Mouse (Mus musculus) forebrain, embryonic 12.5 days (tissue): ENCODE results near the gene Pan3. TPM values are rescaled to one million over a fixed set of nuclear protein-coding genes. Genes with fewer than 3 reads are reported as not detected.

Experiments
- ATAC-seq: fragments of 200-750 bp; cut with Nextera tagmentation; 2 replicates; pipeline ENCODE4 v1.8.0; 2017; ENCODE audit warnings: moderate TSS enrichment; ENCODE audit not compliant: low FRiP score
- H3K27ac ChIP-seq: fragments of 300-500 bp; sonication (generic); 2 replicates; pipeline ENCODE4 v1.5.1; 2016; ENCODE audit warnings: mild to moderate bottlenecking
- H3K27me3 ChIP-seq: fragments of 300-500 bp; sonication (generic); 2 replicates; pipeline ENCODE4 v1.6.1; 2016; ENCODE audit warnings: mild to moderate bottlenecking
- H3K36me3 ChIP-seq: fragments of 300-500 bp; sonication (generic); replicated peaks from 2 replicates; pipeline ENCODE4 v1.6.1; 2016; ENCODE audit warnings: mild to moderate bottlenecking
- H3K4me1 ChIP-seq: fragments of 300-500 bp; sonication (generic); 2 replicates; pipeline ENCODE4 v1.6.1; 2016
- H3K4me2 ChIP-seq: fragments of 300-500 bp; sonication (generic); 2 replicates; pipeline ENCODE4 v1.6.1; 2016; ENCODE audit warnings: mild to moderate bottlenecking, moderate library complexity
- H3K4me3 ChIP-seq: fragments of 300-500 bp; sonication (generic); replicated peaks from 2 replicates; pipeline ENCODE4 v1.5.1; 2016; ENCODE audit warnings: mild to moderate bottlenecking
- H3K9ac ChIP-seq: fragments of 300-500 bp; sonication (generic); 2 replicates; pipeline ENCODE4 v1.6.1; 2016; ENCODE audit warnings: mild to moderate bottlenecking
- H3K9me3 ChIP-seq: fragments of 300-500 bp; sonication (generic); 2 replicates; pipeline ENCODE4 v1.6.1; 2016
- WGBS: fragments of 180-500 bp; shearing (Covaris S2); methylation state at CpG from one replicate; pipeline ENCODE4 v1.1.7; 2016; 5-methylcytosine and 5-hydroxymethylcytosine counted together
- polyA plus RNA-seq: library from polyadenylated mRNA; unstranded; fragments of >200 nt; fragmentation: Nextera tagmentation; extraction: Ambion mirVana; gene quantifications from 2 replicates; pipeline ENCODE4 v1.2.1, GENCODE M21; 2016

Pan3 gene
- polyA plus RNA-seq, 1 experiment from 2014 or later, result 43.4 TPM

DNA sequence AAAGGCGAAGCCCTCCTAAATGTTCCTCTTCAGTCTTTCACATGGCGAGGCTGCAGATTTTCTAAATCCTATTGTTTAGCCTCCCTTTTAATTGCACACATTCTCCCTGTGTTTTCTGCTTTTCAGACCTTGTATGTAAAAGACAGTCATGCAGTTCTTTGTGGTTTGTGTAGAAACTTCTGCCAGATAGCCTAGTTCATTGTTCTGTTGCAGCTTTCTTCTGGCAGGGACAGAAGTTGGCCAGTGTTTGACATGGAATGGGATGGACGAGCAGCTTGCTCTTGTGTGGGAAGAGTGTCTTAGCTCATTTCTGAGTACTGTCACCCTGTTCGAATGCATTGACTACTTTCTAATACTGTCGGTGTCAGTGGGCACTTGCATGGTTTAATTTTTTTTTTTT is 6.5 kb downstream of the Pan3 start:
- Histone ChIP-seq H3K36me3 (no peaks in the 10 kb centered on the region), H3K4me1 (peaks cover 41% of the 10 kb centered on the region), H3K9me3 (no peaks in the 10 kb centered on the region), H3K27ac (peak overlapping the region; percentile 36; the same call in 1 of the 2 replicates), H3K4me2 (no peak overlapping the region), H3K9ac (no peak overlapping the region), H3K27me3 (no peaks in the 10 kb centered on the region), H3K4me3 (no peak overlapping the region)
- ATAC-seq, result no peak
- WGBS, result 47% methylated on average over 5 of the region's 5 CpGs

DNA sequence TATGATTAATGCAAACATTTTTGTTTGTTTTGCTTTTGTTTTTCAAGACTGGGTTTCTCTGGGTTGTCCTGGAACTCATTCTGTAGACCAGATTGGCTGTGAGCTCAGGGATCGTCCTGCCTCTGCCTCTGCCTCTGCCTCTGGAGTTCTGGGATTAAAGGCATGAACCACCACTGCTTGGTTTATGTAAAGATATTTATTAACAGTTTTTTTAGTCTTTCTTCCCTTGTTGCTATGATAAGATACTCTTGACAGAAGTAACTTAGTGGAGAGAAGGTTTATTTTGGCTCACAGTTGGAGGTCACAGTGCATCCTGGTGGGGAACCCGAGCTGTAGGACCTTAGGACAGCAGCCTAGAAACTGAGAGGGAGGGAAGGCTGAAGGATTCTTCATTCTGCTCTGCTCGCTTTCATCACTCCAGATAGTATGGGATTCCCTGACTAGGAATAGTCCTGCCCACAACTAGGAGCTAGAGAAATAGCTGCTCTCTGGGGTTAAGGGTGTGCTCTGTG is 11.1 kb downstream of the Pan3 start:
- Histone ChIP-seq H3K36me3 (no peaks in the 10 kb centered on the region), H3K9ac (no peak overlapping the region), H3K4me1 (peaks cover 10% of the 10 kb centered on the region), H3K4me2 (no peak overlapping the region), H3K9me3 (no peaks in the 10 kb centered on the region), H3K4me3 (no peak overlapping the region), H3K27ac (no peak overlapping the region), H3K27me3 (no peaks in the 10 kb centered on the region)
- WGBS, result 86% methylated on average over 3 of the region's 3 CpGs
- no peak for ATAC-seq

DNA sequence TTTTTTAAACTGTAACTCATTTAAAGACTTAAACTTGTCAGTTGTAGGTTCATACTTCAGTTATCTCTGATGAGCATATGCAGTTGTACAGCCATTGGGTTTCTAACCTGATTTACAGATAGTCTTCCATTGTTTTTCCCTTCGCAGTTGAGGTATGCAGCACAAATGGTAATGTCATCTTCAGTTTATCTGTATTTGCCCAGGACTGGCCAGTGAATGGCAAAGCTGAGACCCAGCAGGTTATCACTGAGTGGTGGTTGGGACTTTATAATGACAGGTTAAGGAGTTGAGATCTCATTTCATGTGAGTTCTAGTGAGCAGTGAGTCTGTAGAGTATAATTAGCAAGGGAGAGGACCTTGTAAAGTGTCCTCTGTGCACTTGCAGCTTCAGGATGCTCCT is 12.0 kb downstream of the Pan3 start:
- Histone ChIP-seq H3K27ac (no peak overlapping the region), H3K4me1 (peaks cover 4% of the 10 kb centered on the region; the same call in 1 of the 2 replicates), H3K9ac (no peak overlapping the region), H3K36me3 (no peaks in the 10 kb centered on the region), H3K9me3 (no peaks in the 10 kb centered on the region), H3K4me3 (no peak overlapping the region), H3K27me3 (no peaks in the 10 kb centered on the region), H3K4me2 (no peak overlapping the region)
- WGBS, result 87% methylated on average over 1 of the region's 1 CpGs
- ATAC-seq, result no peak

DNA sequence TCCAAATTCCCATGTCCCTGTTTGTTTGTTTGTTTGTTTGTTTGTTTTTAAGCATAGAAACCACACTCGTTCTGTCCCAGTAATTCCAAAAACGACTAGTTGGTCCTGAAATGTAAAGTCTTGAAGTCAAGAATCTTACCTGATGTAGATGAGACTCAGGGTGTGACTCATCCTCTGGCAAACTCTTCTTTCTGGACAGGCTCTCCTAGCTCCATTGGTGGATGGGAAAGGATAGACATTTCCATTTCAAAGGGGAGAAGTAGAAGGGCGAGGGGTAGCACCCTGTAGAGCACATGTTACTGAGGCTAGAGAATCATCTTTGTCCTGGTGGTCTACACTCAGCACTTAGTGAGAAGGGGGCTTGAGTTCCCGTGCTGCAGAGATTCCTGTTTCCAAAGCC is 12.8 kb downstream of the Pan3 start:
- WGBS, result 84% methylated on average over 4 of the region's 4 CpGs
- no peak for ATAC-seq

DNA sequence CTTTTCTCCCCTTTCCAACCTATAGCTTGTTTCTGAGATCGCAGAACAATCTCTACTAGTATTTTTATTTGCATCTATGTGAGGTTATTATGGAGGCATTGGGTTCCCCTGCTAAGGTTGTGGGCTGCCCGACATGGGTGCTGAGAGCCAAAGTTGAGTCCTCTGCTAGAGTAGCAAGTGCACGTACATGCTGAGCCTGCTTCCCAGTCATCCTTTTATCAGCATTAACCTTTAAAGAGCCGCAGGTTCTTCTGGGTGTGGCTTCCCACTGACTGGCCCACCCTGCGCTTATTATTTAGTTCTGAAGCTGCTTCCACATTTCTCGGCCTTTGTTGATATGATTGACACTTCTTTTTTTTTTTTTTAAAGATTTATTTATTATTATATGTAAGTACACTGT is 14.3 kb downstream of the Pan3 start:
- Histone ChIP-seq H3K27ac (no peak overlapping the region), H3K4me3 (no peak overlapping the region), H3K4me1 (0 out of 2 replicates have a peak, but pooled peaks cover 3% of the 10 kb centered on the region), H3K4me2 (no peak overlapping the region), H3K9me3 (no peaks in the 10 kb centered on the region), H3K36me3 (no peaks in the 10 kb centered on the region), H3K9ac (no peak overlapping the region), H3K27me3 (no peaks in the 10 kb centered on the region)
- 90% methylated on average over 6 of the region's 6 CpGs for WGBS
- ATAC-seq, result no peak

More for the DNA sequence above, 12.8 kb downstream of the Pan3 start:
- Histone ChIP-seq H3K4me1 (peaks cover 4% of the 10 kb centered on the region; the same call in 1 of the 2 replicates), H3K27ac (no peak overlapping the region), H3K27me3 (no peaks in the 10 kb centered on the region), H3K4me2 (no peak overlapping the region), H3K9me3 (no peaks in the 10 kb centered on the region), H3K36me3 (no peaks in the 10 kb centered on the region), H3K4me3 (no peak overlapping the region), H3K9ac (no peak overlapping the region)

DNA sequence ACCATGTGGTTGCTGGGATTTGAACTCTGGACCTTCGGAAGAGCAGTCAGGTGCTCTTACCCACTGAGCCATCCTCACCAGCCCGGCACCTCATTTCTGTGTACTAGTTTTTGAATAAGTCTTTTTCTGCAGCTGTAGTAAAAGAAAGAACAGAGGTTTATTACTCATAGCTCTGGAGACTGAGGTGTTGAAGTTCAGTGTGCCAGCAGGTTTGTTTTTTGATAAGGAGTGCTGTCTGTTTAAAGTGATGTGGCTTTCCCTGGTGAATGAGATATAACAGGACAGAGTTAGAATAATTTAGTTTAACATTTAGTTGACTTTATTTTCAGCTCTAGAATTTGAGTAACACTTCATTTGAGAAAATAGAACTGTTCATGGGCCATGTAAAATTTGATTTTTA is 14.8 kb downstream of the Pan3 start:
- WGBS, result 93% methylated on average over 2 of the region's 2 CpGs
- no peak overlapping the region for H3K4me2 ChIP-seq
- no peaks in the 10 kb centered on the region for H3K9me3 ChIP-seq
- no peaks in the 10 kb centered on the region for H3K36me3 ChIP-seq
- no peak overlapping the region for H3K9ac ChIP-seq
- H3K27me3 ChIP-seq, result no peaks in the 10 kb centered on the region
- no peak overlapping the region for H3K27ac ChIP-seq
- no peak for ATAC-seq
- H3K4me1 ChIP-seq, result 0 out of 2 replicates have a peak, but pooled peaks cover 3% of the 10 kb centered on the region
- no peak overlapping the region for H3K4me3 ChIP-seq

DNA sequence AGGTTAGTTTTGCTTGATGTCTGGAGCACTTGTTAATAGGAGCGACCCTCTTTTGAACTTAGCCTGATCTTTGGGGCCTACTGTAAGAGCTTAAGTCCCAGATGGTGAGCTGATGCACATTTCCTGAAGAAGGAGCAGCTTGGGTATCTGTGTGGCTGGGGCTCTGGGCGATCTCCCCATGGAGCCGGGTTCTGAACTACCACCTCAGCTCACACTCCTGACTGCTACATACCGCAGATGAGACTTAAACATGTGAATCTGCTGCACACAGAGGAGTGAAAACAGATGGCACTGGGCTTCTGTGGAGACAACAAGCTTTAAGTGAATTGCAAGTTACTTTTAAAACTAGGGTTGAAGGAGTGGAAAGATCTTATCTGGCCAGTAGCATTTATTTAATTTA is 15.3 kb downstream of the Pan3 start:
- no peak overlapping the region for H3K4me2 ChIP-seq
- H3K27ac ChIP-seq, result no peak overlapping the region
- ATAC-seq, result no peak
- H3K4me1 ChIP-seq, result 0 out of 2 replicates have a peak, but pooled peaks cover 3% of the 10 kb centered on the region
- no peak overlapping the region for H3K4me3 ChIP-seq
- H3K27me3 ChIP-seq, result no peaks in the 10 kb centered on the region
- no peaks in the 10 kb centered on the region for H3K36me3 ChIP-seq
- H3K9me3 ChIP-seq, result no peaks in the 10 kb centered on the region
- WGBS, result 89% methylated on average over 4 of the region's 4 CpGs
- no peak overlapping the region for H3K9ac ChIP-seq

DNA sequence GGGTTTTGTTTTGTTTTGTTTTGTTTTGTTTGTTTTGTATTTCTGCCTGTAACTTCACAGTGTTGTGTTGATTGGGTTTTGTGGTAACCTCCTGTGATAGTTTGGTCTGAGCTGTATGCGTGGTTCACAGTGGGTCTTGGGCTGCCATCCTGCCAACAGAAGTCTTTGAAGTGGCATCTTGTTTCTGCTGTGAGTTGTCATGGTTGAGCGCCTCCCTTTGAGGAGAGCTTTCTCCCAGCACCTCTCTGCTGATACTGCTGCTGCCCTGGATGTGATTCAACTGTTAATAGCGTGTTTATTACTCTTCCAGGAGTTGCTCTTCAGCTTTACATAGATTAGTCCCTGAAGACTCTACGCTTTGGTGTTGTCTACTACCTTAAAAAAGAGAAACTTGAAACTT is 18.6 kb downstream of the Pan3 start:
- Histone ChIP-seq H3K4me2 (no peak overlapping the region), H3K4me3 (no peak overlapping the region), H3K36me3 (peaks cover 3% of the 10 kb centered on the region; the same call in 1 of the 2 replicates), H3K9me3 (no peaks in the 10 kb centered on the region), H3K27me3 (no peaks in the 10 kb centered on the region), H3K4me1 (0 out of 2 replicates have a peak, but pooled peaks cover 3% of the 10 kb centered on the region), H3K27ac (no peak overlapping the region), H3K9ac (no peak overlapping the region)
- WGBS, result 45% methylated on average over 4 of the region's 4 CpGs
- no peak for ATAC-seq

DNA sequence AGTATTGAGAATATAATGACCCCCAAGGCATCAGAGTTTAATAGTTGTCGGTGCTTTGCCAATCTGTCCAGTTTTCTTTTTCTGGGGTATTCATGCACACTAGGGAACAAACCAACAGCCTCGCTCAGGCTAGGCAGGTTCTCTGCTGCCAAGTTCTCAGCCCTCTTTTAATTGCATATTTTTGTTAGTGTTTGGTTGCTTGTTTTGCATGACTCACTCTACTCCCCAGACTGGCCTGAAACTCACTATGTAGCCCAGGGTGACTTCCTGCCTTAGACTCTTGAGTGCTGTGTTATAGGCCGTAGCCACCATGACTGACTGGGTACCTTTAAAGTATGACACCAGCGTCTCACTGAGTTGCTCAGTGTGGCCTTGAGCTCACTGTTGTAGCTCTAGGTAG is 19.0 kb downstream of the Pan3 start:
- H3K36me3 ChIP-seq, result peaks cover 3% of the 10 kb centered on the region; the same call in 1 of the 2 replicates
- ATAC-seq, result no peak
- WGBS, result 80% methylated on average over 4 of the region's 4 CpGs

DNA sequence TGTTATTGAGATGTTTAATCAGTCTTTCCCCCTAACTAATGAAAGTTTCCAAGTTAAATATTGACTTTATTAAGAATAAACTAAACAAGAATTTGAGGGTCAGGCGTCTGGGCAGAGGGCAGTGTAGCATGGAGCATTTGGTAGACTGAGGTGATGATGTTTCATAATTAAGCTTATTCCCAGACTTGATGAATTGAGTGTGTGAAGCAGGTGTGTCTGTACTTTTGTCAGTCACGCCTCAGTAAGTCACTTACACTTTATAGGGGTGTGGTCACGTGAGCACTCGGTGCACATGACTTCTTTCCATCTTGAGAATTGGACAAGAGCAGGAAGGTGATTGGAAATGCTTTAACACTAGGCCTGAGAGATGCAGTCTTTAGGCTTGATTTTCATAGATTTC is 26.5 kb downstream of the Pan3 start:
- no peaks in the 10 kb centered on the region for H3K4me1 ChIP-seq
- no peak overlapping the region for H3K9ac ChIP-seq
- H3K4me3 ChIP-seq, result no peak overlapping the region
- H3K9me3 ChIP-seq, result no peaks in the 10 kb centered on the region
- H3K27ac ChIP-seq, result no peak overlapping the region
- H3K27me3 ChIP-seq, result no peaks in the 10 kb centered on the region
- no peak for ATAC-seq
- H3K4me2 ChIP-seq, result no peak overlapping the region
- WGBS, result 95% methylated on average over 4 of the region's 4 CpGs
- peaks cover 11% of the 10 kb centered on the region for H3K36me3 ChIP-seq

More for the DNA sequence above, 19.0 kb downstream of the Pan3 start:
- Histone ChIP-seq H3K4me3 (no peak overlapping the region), H3K4me2 (no peak overlapping the region), H3K9ac (no peak overlapping the region), H3K27me3 (no peaks in the 10 kb centered on the region), H3K4me1 (0 out of 2 replicates have a peak, but pooled peaks cover 3% of the 10 kb centered on the region), H3K27ac (no peak overlapping the region), H3K9me3 (no peaks in the 10 kb centered on the region)

DNA sequence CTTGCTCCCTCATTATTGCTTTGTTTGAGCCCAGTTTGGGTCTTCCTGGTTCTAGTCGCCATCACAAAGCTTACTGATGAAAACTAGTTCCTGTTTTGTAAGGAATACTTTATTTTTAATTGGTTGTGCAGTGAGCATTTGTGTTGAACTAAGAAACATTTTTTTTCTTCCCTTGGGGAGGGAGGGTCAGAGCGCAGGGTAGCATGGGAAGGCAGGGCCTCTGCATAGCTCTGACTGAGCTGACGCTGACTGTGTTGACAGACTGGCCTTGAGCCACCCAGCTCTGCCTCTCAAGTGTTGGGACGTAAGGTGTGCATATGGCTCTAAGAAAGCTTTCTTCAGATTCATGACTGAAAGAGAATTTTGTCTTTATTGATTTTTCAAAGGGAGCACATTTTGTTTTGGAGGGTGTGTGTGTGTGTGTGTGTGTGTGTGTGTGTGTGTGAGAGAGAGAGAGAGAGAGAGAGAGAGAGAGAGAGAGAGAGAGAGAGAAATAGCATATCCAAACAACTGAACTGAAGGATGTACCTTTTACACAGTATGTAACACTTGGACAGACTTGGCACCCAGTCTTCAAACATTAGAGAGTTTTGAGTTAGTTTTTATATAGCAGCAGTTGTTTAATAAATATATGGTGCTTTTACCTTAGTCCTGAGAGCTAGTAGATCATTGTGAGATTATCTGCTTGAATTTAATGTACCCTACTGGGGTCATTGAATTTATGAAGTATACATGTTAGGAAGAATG is 30.0 kb downstream of the Pan3 start:
- Histone ChIP-seq H3K36me3 (peaks cover 5% of the 10 kb centered on the region), H3K9me3 (no peaks in the 10 kb centered on the region), H3K4me2 (no peak overlapping the region), H3K27me3 (no peaks in the 10 kb centered on the region), H3K4me3 (no peak overlapping the region), H3K4me1 (no peaks in the 10 kb centered on the region), H3K9ac (no peak overlapping the region), H3K27ac (no peak overlapping the region)
- 65% methylated on average over 4 of the region's 4 CpGs for WGBS
- ATAC-seq, result no peak

DNA sequence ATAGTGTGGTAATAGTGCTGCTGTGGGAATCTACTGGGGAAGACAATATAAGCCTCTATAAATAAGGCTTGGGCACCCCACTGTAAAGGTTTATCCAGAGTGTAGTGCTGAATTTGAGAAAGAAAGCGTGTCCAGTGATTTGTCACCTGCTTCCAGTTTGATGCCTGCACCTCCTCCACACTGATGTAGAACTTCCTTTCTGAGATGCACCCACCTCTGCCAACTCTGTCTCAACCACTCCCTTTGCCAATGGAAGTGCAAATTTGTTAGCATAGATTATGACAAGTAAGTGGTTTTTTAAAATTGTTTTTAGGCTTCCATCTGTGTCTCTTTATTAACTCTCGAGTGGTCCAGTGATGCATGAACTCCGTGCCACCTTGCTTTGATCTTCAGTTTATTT is 33.3 kb downstream of the Pan3 start:
- H3K4me3 ChIP-seq, result no peak overlapping the region
- no peak for ATAC-seq
- 85% methylated on average over 3 of the region's 3 CpGs for WGBS

DNA sequence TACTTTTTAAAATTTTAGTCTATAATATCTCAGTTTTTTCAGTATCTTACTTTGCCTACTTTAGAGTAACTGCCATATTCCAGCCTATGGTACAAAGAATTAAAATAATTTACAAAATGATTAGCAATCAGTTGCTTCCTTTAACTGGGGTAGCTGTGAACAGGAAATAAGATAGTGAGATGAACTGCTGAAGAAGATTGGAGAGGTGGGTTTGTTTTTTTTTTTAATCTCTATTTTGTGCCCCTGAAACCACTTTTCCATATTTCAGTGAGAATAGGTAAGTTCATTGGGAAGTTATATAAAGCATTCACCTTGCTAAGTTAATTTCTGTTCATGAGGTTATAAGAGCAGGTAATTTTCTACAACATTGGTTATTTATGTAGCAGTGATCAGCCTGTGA is 36.4 kb downstream of the Pan3 start:
- Histone ChIP-seq H3K36me3 (peaks cover 11% of the 10 kb centered on the region), H3K4me1 (no peaks in the 10 kb centered on the region), H3K9me3 (no peaks in the 10 kb centered on the region), H3K4me3 (no peak overlapping the region), H3K9ac (no peak overlapping the region), H3K27me3 (no peaks in the 10 kb centered on the region), H3K4me2 (no peak overlapping the region), H3K27ac (no peak overlapping the region)
- ATAC-seq, result no peak

More for the DNA sequence above, 33.3 kb downstream of the Pan3 start:
- Histone ChIP-seq H3K4me2 (no peak overlapping the region), H3K4me1 (no peaks in the 10 kb centered on the region), H3K27ac (no peak overlapping the region), H3K36me3 (peaks cover 8% of the 10 kb centered on the region), H3K9me3 (no peaks in the 10 kb centered on the region), H3K9ac (no peak overlapping the region), H3K27me3 (no peaks in the 10 kb centered on the region)
